In the genomic region with DNA sequence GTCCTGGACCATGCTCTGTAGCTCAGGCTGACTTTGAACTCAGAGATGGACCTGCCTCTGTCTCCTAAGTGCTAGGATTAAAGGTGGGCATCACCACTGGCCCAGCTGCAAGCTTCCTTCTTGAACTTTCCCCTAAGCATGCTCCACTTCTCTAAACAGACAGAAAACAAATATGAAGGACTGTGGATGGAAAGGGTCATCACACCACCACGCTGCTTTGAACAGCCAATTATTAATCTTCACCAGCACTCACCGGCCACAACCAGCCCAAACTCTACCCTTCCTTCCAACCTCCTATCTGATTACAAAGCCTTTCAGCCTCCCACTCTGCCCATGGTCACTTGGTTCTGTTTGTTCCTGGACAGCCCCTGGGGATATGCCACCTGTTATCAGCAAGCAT, we compare ENCODE assay signal across 15 mouse cellular contexts. TPM values are rescaled to one million over a fixed set of nuclear protein-coding genes. Genes with fewer than 3 reads are reported as not detected.
A peak's percentile ranks its signal among the peaks of the same experiment; 100 is the strongest.
DNase-seq lines count a peak whose midpoint lies in the region; ATAC-seq and TF ChIP-seq lines count a peak whose summit lies in the region.
"Had no signal": no experiment of that assay in that cellular context is flagged by ENCODE, and none has a peak within 500 bp of the region (broad histone marks: within the 10 kb centered on the region; RNA-seq: fewer than 3 reads in every experiment).

No protein-coding gene starts in this region.

- no peaks in the 10 kb centered on the region for H3K79me2 ChIP-seq in heart, adult 2 months (replicated peaks; ENCODE audit: control insufficient read depth, insufficient read depth, low read length)
- no peaks in the 10 kb centered on the region for H3K79me2 ChIP-seq in MEL (ENCODE audit: control insufficient read depth, insufficient read depth, low read length, poor library complexity)

- peaks cover 4% of the 10 kb centered on the region; the same call in 1 of the 2 replicates for H3K4me1 ChIP-seq in heart, embryonic 11.5 days (ENCODE audit: control insufficient read depth, insufficient read depth, low read length)
- peaks cover 3% of the 10 kb centered on the region for H3K4me1 ChIP-seq in heart, adult 2 months (ENCODE audit: control insufficient read depth, insufficient read depth, low read length)
- peaks cover 19 to 54% of the 10 kb centered on the region in 2 experiments for H3K4me1 ChIP-seq in MEL (ENCODE audit: control insufficient read depth in 1 of 2, insufficient read depth in 2 of 2, low read length in 2 of 2)
- peaks cover 28% of the 10 kb centered on the region for H3K4me1 ChIP-seq in kidney, embryonic 15.5 days
- peaks cover 97% of the 10 kb centered on the region for H3K4me1 ChIP-seq in liver, embryonic 13.5 days (replicated peaks)
- peaks cover 6% of the 10 kb centered on the region for H3K4me1 ChIP-seq in forebrain, embryonic 10.5 days
- H3K4me1 ChIP-seq: forebrain, embryonic 12.5 days; hindbrain, embryonic 10.5 days had no signal

- 0 out of 2 replicates have a peak, but pooled peaks cover 2% of the 10 kb centered on the region for H3K9me3 ChIP-seq in heart, embryonic 11.5 days (replicated peaks; ENCODE audit: control insufficient read depth, low read length)
- no peaks in the 10 kb centered on the region for H3K9me3 ChIP-seq in MEL (replicated peaks; ENCODE audit: insufficient read depth, low read length)
- H3K9me3 ChIP-seq in kidney, embryonic 15.5 days (replicated peaks): no peaks in the 10 kb centered on the region
- H3K9me3 ChIP-seq in liver, embryonic 13.5 days (replicated peaks): no peaks in the 10 kb centered on the region
- no peaks in the 10 kb centered on the region for H3K9me3 ChIP-seq in forebrain, embryonic 10.5 days
- H3K9me3 ChIP-seq: forebrain, embryonic 12.5 days; hindbrain, embryonic 10.5 days had no signal

- no peak for TF ChIP-seq RAD21 in MEL (IDR thresholded peaks at IDR 0.05; ENCODE audit: low read depth, low read length)

- ATAC-seq in heart, embryonic 11.5 days (replicated peaks; ENCODE audit: insufficient number of reproducible peaks, low FRiP score, low TSS enrichment): no peak
- ATAC-seq in kidney, embryonic 15.5 days (replicated peaks; ENCODE audit: low FRiP score): no peak
- ATAC-seq in liver, embryonic 13.5 days (ENCODE audit: low read depth): no peak

- TF ChIP-seq POLR2A in heart, adult 2 months (IDR thresholded peaks at IDR 0.05; ENCODE audit: insufficient read depth, low read depth, low read length): no peak
- no peak for TF ChIP-seq POLR2A in MEL (IDR thresholded peaks at IDR 0.05; ENCODE audit: control insufficient read depth in 1 of 2, insufficient read depth in 1 of 2, low read depth in 1 of 2, low read length in 2 of 2, poor library complexity in 1 of 2)

- no peaks in the 10 kb centered on the region for H3K36me3 ChIP-seq in heart, embryonic 11.5 days (ENCODE audit: control insufficient read depth, insufficient read depth, low read length)
- H3K36me3 ChIP-seq in heart, adult 2 months (ENCODE audit: control insufficient read depth, insufficient read depth, low read length): no peaks in the 10 kb centered on the region; the same call in 1 of the 2 replicates
- peaks cover 0 to 50% of the 10 kb centered on the region in 2 experiments; a peak in 2 of 4 replicates for H3K36me3 ChIP-seq in MEL (ENCODE audit: control insufficient read depth in 1 of 2, insufficient read depth in 2 of 2, low read length in 2 of 2)
- no peaks in the 10 kb centered on the region for H3K36me3 ChIP-seq in kidney, embryonic 15.5 days
- no peaks in the 10 kb centered on the region for H3K36me3 ChIP-seq in liver, embryonic 13.5 days
- H3K36me3 ChIP-seq in forebrain, embryonic 10.5 days (replicated peaks): no peaks in the 10 kb centered on the region
- H3K36me3 ChIP-seq: forebrain, embryonic 12.5 days; hindbrain, embryonic 10.5 days had no signal

- peak overlapping the region; percentile 58 for H3K27ac ChIP-seq in heart, embryonic 11.5 days (ENCODE audit: low read depth, low read length)
- no peak overlapping the region for H3K27ac ChIP-seq in heart, adult 2 months
- H3K27ac ChIP-seq in MEL (ENCODE audit: control insufficient read depth, low read depth, low read length): peak overlapping the region; percentile 95
- H3K27ac ChIP-seq in kidney, embryonic 15.5 days: peak overlapping the region; percentile 67
- H3K27ac ChIP-seq in liver, embryonic 13.5 days: peak overlapping the region; percentile 99
- no peak overlapping the region for H3K27ac ChIP-seq in layer of hippocampus, adult 2 months
- no peak overlapping the region for H3K27ac ChIP-seq in forebrain, embryonic 10.5 days
- H3K27ac ChIP-seq: forebrain, embryonic 12.5 days; hindbrain, embryonic 10.5 days had no signal

- WGBS in heart, embryonic 11.5 days (ENCODE audit: insufficient replicate concordance): 81% methylated on average over 2 of the region's 2 CpGs
- WGBS in heart, adult 2 months: 84% methylated on average over 2 of the region's 2 CpGs
- 58% methylated on average over 2 of the region's 2 CpGs for WGBS in kidney, embryonic 15.5 days
- WGBS in liver, embryonic 13.5 days (ENCODE audit: insufficient replicate concordance): 39% methylated on average over 2 of the region's 2 CpGs
- WGBS in forebrain, embryonic 10.5 days: 94% methylated on average over 2 of the region's 2 CpGs

- peak overlapping the region; percentile 32; the same call in 1 of the 2 replicates for H3K4me2 ChIP-seq in heart, embryonic 11.5 days
- no peak overlapping the region for H3K4me2 ChIP-seq in kidney, embryonic 15.5 days
- H3K4me2 ChIP-seq in liver, embryonic 13.5 days: peak overlapping the region; percentile 59
- H3K4me2 ChIP-seq: forebrain, embryonic 12.5 days had no signal

- no peak for DNase-seq in heart, adult 2 months
- DNase-seq in MEL (ENCODE audit: low read depth, low spot score): peak; percentile 41
- peak; percentile 19 for DNase-seq in liver, embryonic 13.5 days
- DNase-seq in layer of hippocampus, adult 2 months (ENCODE audit: low spot score in 2 of 2): no peak
- no peak for DNase-seq in forebrain, embryonic 10.5 days (ENCODE audit: extremely low spot score, low spot score)
- DNase-seq in cerebellum, postnatal 36 days: no peak
- DNase-seq: adrenal gland, adult 8-10 months; cerebellum, postnatal 14 days; heart, adult 11 months; midbrain, embryonic 14.5 days; right cerebral cortex, postnatal 4 days had no signal

- intact Hi-C loops in heart, adult 2 months (cut with DNase I): no loop called here

- H3K9ac ChIP-seq in heart, embryonic 11.5 days (ENCODE audit: low read depth, low read length): no peak overlapping the region
- H3K9ac ChIP-seq in heart, adult 2 months (ENCODE audit: low read depth, low read length): no peak overlapping the region
- no peak overlapping the region for H3K9ac ChIP-seq in MEL (ENCODE audit: control insufficient read depth, low read depth, low read length, poor library complexity, severe bottlenecking)
- H3K9ac ChIP-seq in kidney, embryonic 15.5 days: no peak overlapping the region
- peak overlapping the region; percentile 55 for H3K9ac ChIP-seq in liver, embryonic 13.5 days
- H3K9ac ChIP-seq: forebrain, embryonic 12.5 days had no signal

- no peaks in the 10 kb centered on the region for H3K27me3 ChIP-seq in heart, embryonic 11.5 days (ENCODE audit: control insufficient read depth, insufficient read depth, low read length)
- no peaks in the 10 kb centered on the region for H3K27me3 ChIP-seq in heart, adult 2 months (ENCODE audit: control insufficient read depth, insufficient read depth, low read length)
- H3K27me3 ChIP-seq in MEL (ENCODE audit: control insufficient read depth in 1 of 2, insufficient read depth in 2 of 2, low read length in 2 of 2): no peaks in the 10 kb centered on the region
- no peaks in the 10 kb centered on the region for H3K27me3 ChIP-seq in kidney, embryonic 15.5 days
- no peaks in the 10 kb centered on the region for H3K27me3 ChIP-seq in liver, embryonic 13.5 days
- H3K27me3 ChIP-seq in forebrain, embryonic 10.5 days (ENCODE audit: poor library complexity, severe bottlenecking): no peaks in the 10 kb centered on the region

- TF ChIP-seq CTCF in heart, adult 2 months (IDR thresholded peaks at IDR 0.05): no peak
- no peak for TF ChIP-seq CTCF in MEL (IDR thresholded peaks at IDR 0.05 in 2 of 3, conservative IDR thresholded peaks at IDR 0.05 in 1 of 3; ENCODE audit: control insufficient read depth in 1 of 3, insufficient read depth in 1 of 3, low read depth in 2 of 3, low read length in 3 of 3, poor library complexity in 1 of 3, severe bottlenecking in 1 of 3)
- no peak for TF ChIP-seq CTCF in layer of hippocampus, adult 2 months (conservative IDR thresholded peaks at IDR 0.05)

- no peak overlapping the region for H3K4me3 ChIP-seq in heart, embryonic 11.5 days (ENCODE audit: low read depth, low read length)
- no peak overlapping the region for H3K4me3 ChIP-seq in heart, adult 2 months
- no peak overlapping the region for H3K4me3 ChIP-seq in MEL (ENCODE audit: control insufficient read depth in 1 of 2, insufficient read depth in 1 of 2, low read depth in 2 of 2, low read length in 2 of 2)
- H3K4me3 ChIP-seq in kidney, embryonic 15.5 days (replicated peaks): no peak overlapping the region
- H3K4me3 ChIP-seq in liver, embryonic 13.5 days (replicated peaks): peak overlapping the region; percentile 28
- H3K4me3 ChIP-seq in layer of hippocampus, adult 2 months: no peak overlapping the region
- H3K4me3 ChIP-seq in forebrain, embryonic 10.5 days: no peak overlapping the region
- H3K4me3 ChIP-seq: forebrain, embryonic 12.5 days; hindbrain, embryonic 10.5 days had no signal

- TF ChIP-seq EP300 in heart, adult 2 months (IDR thresholded peaks at IDR 0.05; ENCODE audit: insufficient read depth, low read depth, low read length): no peak
- TF ChIP-seq EP300 in MEL (IDR thresholded peaks at IDR 0.05; ENCODE audit: low read depth in 1 of 2, low read length in 2 of 2): no peak

TF ChIP-seq in MEL, 35 proteins besides CTCF, POLR2A, EP300 and RAD21:
- TF ChIP-seq MYC (IDR thresholded peaks at IDR 0.05; ENCODE audit: low read depth, low read length) (0 out of 2 replicates have a peak, but pooled peaks have one; percentile 11), GATA1 (IDR thresholded peaks at IDR 0.05; ENCODE audit: low read depth, low read length) (no peak)

RNA-seq across cellular contexts. Expression of a gene that starts 45.6 kb away (rescaled TPM):
- polyA plus RNA-seq in heart, embryonic 11.5 days (2014; fragmentation: Nextera tagmentation; extraction: Ambion mirVana): 49.2 and 57.9 TPM in 2 replicates
- total RNA-seq in heart, adult 2 months (2021): 10 to 100 TPM; 42.0 to 45.7 TPM
- 29.5 and 41.1 TPM in 2 replicates for polyA plus RNA-seq in heart, adult 2 months (2012; rRNA removed)
- total RNA-seq in MEL (2012; rRNA removed): 89.8 and 102 TPM in 2 replicates
- polyA plus RNA-seq in MEL (2012; ENCODE audit: insufficient read depth in 1 of 2, insufficient read length in 2 of 2, low read depth in 1 of 2, low replicate concordance in 2 of 2, missing spikeins in 1 of 2): 100 to 1,000 TPM in 1 of 2 experiments, 10 to 100 TPM in 1; 58.5 to 184 TPM
- 97.8 and 102 TPM in 2 replicates for polyA plus RNA-seq in kidney, embryonic 15.5 days (2015; fragmentation: Nextera tagmentation; extraction: Ambion mirVana)
- 57.4 and 71.8 TPM in 2 replicates for polyA plus RNA-seq in liver, embryonic 13.5 days (2015; fragmentation: Nextera tagmentation; extraction: Ambion mirVana)
- 10 to 100 TPM; 53.2 to 55.4 TPM for total RNA-seq in layer of hippocampus, adult 2 months (2021)
- 62.8 and 64.2 TPM in 2 replicates for polyA plus RNA-seq in forebrain, embryonic 10.5 days (2016; fragmentation: Nextera tagmentation; extraction: Ambion mirVana)

Comparison
In these comparisons a context has a peak if more than half of its experiments do, and no peak if none do; other contexts are left out.
1. H3K27ac ChIP-seq: peak in heart, embryonic 11.5 days (single experiment), MEL (single experiment), kidney, embryonic 15.5 days (single experiment) and liver, embryonic 13.5 days (single experiment); none in heart, adult 2 months (single experiment), layer of hippocampus, adult 2 months (single experiment) and forebrain, embryonic 10.5 days (single experiment).
2. DNase-seq: peak in MEL (single experiment) and liver, embryonic 13.5 days (single experiment); none in heart, adult 2 months (0 of 2), layer of hippocampus, adult 2 months (0 of 2), forebrain, embryonic 10.5 days (single experiment) and cerebellum, postnatal 36 days (0 of 2).